Mouse (Mus musculus): Measurements from ENCODE around the gene Apoe. TPM values are rescaled to one million over a fixed set of nuclear protein-coding genes. Genes with fewer than 3 reads are reported as not detected.

The Apoe gene
- total and polyA plus RNA-seq, 3 experiments = 6.2 to 16.7 (median 10.0) TPM

DNA sequence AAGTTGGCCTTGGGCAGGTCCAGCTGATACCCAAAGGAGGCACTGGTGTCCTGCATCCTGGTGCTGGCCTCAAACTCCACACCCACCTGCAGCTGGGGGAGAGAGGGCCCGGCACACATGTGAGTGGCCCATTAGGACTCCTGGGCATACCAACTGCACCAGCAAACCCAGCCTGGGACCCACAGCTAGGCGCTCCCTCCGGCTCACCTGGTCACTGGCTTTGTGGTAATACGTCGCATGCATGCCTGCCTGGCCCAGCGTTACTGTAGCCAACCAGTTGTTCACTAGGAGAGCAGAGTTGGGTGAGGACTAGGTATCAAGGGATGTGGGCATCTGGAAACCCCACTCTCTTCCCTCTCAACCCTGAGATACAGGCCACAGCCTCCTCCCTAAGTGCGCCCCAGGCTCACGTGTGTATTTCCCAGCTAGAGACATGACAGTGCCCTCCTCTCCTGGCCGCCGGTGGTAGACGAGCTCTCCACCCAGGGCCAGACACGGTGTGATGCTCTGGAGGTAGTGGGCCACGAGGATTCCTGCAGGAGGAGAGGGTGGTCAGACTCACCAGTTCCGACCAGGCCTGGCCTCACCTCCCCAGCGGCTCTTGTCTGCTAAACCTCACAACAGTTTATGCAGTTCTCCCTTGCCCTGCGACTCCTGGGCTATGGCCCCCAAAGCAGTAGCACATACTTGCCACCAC lies 4.0 kb upstream of the Apoe start:
- Histone ChIP-seq H3K36me3 (replicated peaks in 1 of 2; ENCODE audit: control insufficient read depth in 1 of 2, insufficient read depth in 1 of 2, low read length in 1 of 2) (peaks cover 55 to 81% of the 10 kb centered on the region in 2 experiments), H3K79me2 (replicated peaks; ENCODE audit: control insufficient read depth, extremely low read depth, insufficient read depth, poor library complexity, severe bottlenecking) (no peaks in the 10 kb centered on the region), H3K9ac (ENCODE audit: insufficient read depth, low read depth) (no peak overlapping the region), H3K27ac (ENCODE audit: insufficient read depth, low read depth) (no peak overlapping the region), H3K4me2 (ENCODE audit: insufficient read depth, low read depth, poor library complexity, severe bottlenecking) (no peak overlapping the region), H3K4me1 (ENCODE audit: control insufficient read depth in 1 of 2, insufficient read depth in 2 of 2) (peaks cover 6 to 35% of the 10 kb centered on the region in 2 experiments; a peak in 3 of 4 replicates), H3K4me3 (replicated peaks in 1 of 3; ENCODE audit: low read depth in 2 of 3, low read length in 2 of 3, poor library complexity in 1 of 3) (no peak overlapping the region), H3K27me3 (replicated peaks) (no peaks in the 10 kb centered on the region), H3K9me3 (replicated peaks; ENCODE audit: low read length) (no peaks in the 10 kb centered on the region)
- DNase-seq (ENCODE audit: extremely low read depth) = no peak
- TF ChIP-seq ZNF384 (IDR thresholded peaks at IDR 0.05; ENCODE audit: low read depth, low read length) (no peak), CHD1 (IDR thresholded peaks at IDR 0.05; ENCODE audit: low read depth, low read length) (no peak), ZKSCAN1 (IDR thresholded peaks at IDR 0.05; ENCODE audit: borderline replicate concordance, low read depth, low read length) (no peak), ZMIZ1 (IDR thresholded peaks at IDR 0.05; ENCODE audit: low read depth, low read length) (no peak), ZC3H11A (IDR thresholded peaks at IDR 0.05; ENCODE audit: low read depth, low read length) (no peak), CHD2 (IDR thresholded peaks at IDR 0.05; ENCODE audit: low read length) (no peak), MAX (IDR thresholded peaks at IDR 0.05; ENCODE audit: low read length) (no peak), MYC (IDR thresholded peaks at IDR 0.05; ENCODE audit: low read depth, low read length) (no peak), MXI1 (IDR thresholded peaks at IDR 0.05; ENCODE audit: low read depth, low read length) (no peak)
- in situ Hi-C loops (cut with MboI; ENCODE audit: low pct_ligation_motif_present, low pct_unique_long_range_greater_than_20kb, low sequenced_read_pairs) = no loop called here
- dilution Hi-C loops (cut with MboI; ENCODE audit: extremely low pct_ligation_motif_present, extremely low pct_unique_long_range_greater_than_20kb, low sequenced_read_pairs) = no loop called here

- TF ChIP-seq HCFC1 (IDR thresholded peaks at IDR 0.05; ENCODE audit: low read depth, low read length) = no peak
- TF ChIP-seq EP300 (IDR thresholded peaks at IDR 0.05; ENCODE audit: low read length) = no peak
- TF ChIP-seq IRF4 (IDR thresholded peaks at IDR 0.05; ENCODE audit: low read depth, low read length) = peak; percentile 10; the same call in 1 of the 2 replicates
- peak; percentile 52 for TF ChIP-seq ZNF384 (IDR thresholded peaks at IDR 0.05; ENCODE audit: low read depth, low read length)
- TF ChIP-seq RAD21 (IDR thresholded peaks at IDR 0.05; ENCODE audit: low read depth, low read length) = peak; percentile 48
- no peak for TF ChIP-seq TBP (conservative IDR thresholded peaks at IDR 0.05; ENCODE audit: low read depth, low read length)
- no peak for TF ChIP-seq PAX5 (IDR thresholded peaks at IDR 0.05; ENCODE audit: low read length)
- no peak for TF ChIP-seq BHLHE40 (IDR thresholded peaks at IDR 0.05; ENCODE audit: low read depth, low read length)
- TF ChIP-seq CTCF (conservative IDR thresholded peaks at IDR 0.05 in 1 of 2, IDR thresholded peaks at IDR 0.05 in 1 of 2; ENCODE audit: low read depth in 2 of 2, low read length in 2 of 2) = peak; percentile 16 to 70; a peak in 2 of 4 replicates
- peak; percentile 5; the same call in 1 of the 2 replicates for TF ChIP-seq POLR2A (IDR thresholded peaks at IDR 0.05; ENCODE audit: low read depth, low read length)
- peak; percentile 59 for TF ChIP-seq SMC3 (IDR thresholded peaks at IDR 0.05; ENCODE audit: low read depth, low read length)
- no peak for TF ChIP-seq USF1 (IDR thresholded peaks at IDR 0.05; ENCODE audit: low read depth, low read length)
- Histone ChIP-seq H3K9ac (ENCODE audit: insufficient read depth, low read depth) (no peak overlapping the region), H3K36me3 (replicated peaks in 1 of 2; ENCODE audit: control insufficient read depth in 1 of 2, insufficient read depth in 1 of 2, low read length in 1 of 2) (peaks cover 54 to 84% of the 10 kb centered on the region in 2 experiments), H3K4me1 (ENCODE audit: control insufficient read depth in 1 of 2, insufficient read depth in 2 of 2) (peaks cover 6 to 35% of the 10 kb centered on the region in 2 experiments; a peak in 3 of 4 replicates), H3K27me3 (replicated peaks) (no peaks in the 10 kb centered on the region), H3K4me3 (replicated peaks in 1 of 3; ENCODE audit: low read depth in 2 of 3, low read length in 2 of 3, poor library complexity in 1 of 3) (no peak overlapping the region), H3K4me2 (ENCODE audit: insufficient read depth, low read depth, poor library complexity, severe bottlenecking) (no peak overlapping the region), H3K27ac (ENCODE audit: insufficient read depth, low read depth) (no peak overlapping the region), H3K79me2 (replicated peaks; ENCODE audit: control insufficient read depth, extremely low read depth, insufficient read depth, poor library complexity, severe bottlenecking) (no peaks in the 10 kb centered on the region), H3K9me3 (replicated peaks; ENCODE audit: low read length) (peaks cover 5% of the 10 kb centered on the region)
- dilution Hi-C loops (cut with MboI; ENCODE audit: extremely low pct_ligation_motif_present, extremely low pct_unique_long_range_greater_than_20kb, low sequenced_read_pairs) = no loop called here
- peak; percentile 63 for DNase-seq (ENCODE audit: extremely low read depth)
- in situ Hi-C loops (cut with MboI; ENCODE audit: low pct_ligation_motif_present, low pct_unique_long_range_greater_than_20kb, low sequenced_read_pairs) = no loop called here
Measured at GRCm38 (mm10) chr7:19701069-19701761, 2.2 kb upstream of the Apoe start.
